Mouse (Mus musculus) heart, adult 2 months (tissue): ENCODE results near the gene Tmem98.

ENCODE experiments used
- CTCF ChIP-seq: fragments of 200-600 bp; IDR thresholded peaks from 2 replicates; pipeline ENCODE4 v1.8.1; 2022; ENCODE audit warnings: antibody characterized with exemption, mild to moderate bottlenecking, moderate library complexity
- EP300 ChIP-seq: fragments of 200-500 bp; IDR thresholded peaks from 2 replicates; pipeline ENCODE4 v1.6.1; 2011; ENCODE audit warnings: low read depth, low read length, control low read depth; ENCODE audit not compliant: insufficient read depth
- POLR2A ChIP-seq: fragments of 200-500 bp; IDR thresholded peaks from 2 replicates; pipeline ENCODE4 v1.6.1; 2011; ENCODE audit warnings: mild to moderate bottlenecking, low read depth, low read length, control low read depth; ENCODE audit not compliant: insufficient read depth

DNA sequence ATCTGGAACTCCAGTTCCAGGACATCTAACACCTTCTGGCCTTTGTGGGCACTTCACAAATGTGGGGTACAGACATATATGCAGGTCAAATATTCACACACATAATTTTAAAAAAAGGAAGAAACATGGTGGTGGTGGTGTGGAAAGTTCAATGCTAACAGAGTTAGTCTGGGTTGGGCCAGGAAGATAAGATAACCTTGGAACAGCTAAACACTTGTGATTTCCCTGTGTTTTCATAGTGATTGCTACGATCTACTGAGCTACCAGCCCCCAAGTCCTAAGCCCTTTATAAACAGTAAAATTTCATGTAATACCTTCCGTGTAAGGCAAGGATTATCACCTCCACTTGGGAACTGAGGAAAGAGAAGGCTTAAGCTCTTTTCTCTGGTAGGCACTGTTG, 46.9 kb downstream of the Tmem98 start:
- TF ChIP-seq CTCF = no peak
- no peak for TF ChIP-seq POLR2A
- no peak for TF ChIP-seq EP300
